Mouse (Mus musculus) intestine, embryonic 16.5 days (tissue): Measurements from ENCODE around the gene Pdzrn4. TPM values are rescaled to one million over a fixed set of nuclear protein-coding genes. Genes with fewer than 3 reads are reported as not detected.
"Not testable (repeated sequence)": the region's sequence is repeated elsewhere in the genome, so short reads cannot be mapped to it uniquely, and the experiment has no call there.

Source experiments
- ATAC-seq: fragments of 200-750 bp; cut with Nextera tagmentation; 2 replicates; pipeline ENCODE4 v1.8.0; 2017; ENCODE audit warnings: moderate TSS enrichment, moderate library complexity
- H3K27ac ChIP-seq: fragments of 300-500 bp; sonication (generic); 2 replicates; pipeline ENCODE4 v1.5.1; 2014; ENCODE audit warnings: mild to moderate bottlenecking, low read length
- H3K27me3 ChIP-seq: fragments of 300-500 bp; sonication (generic); replicated peaks from 2 replicates; pipeline ENCODE4 v1.6.1; 2014; ENCODE audit warnings: low read length, control low read depth, mixed read lengths; ENCODE audit not compliant: control insufficient read depth, insufficient read depth
- H3K36me3 ChIP-seq: fragments of 300-500 bp; sonication (generic); 2 replicates; pipeline ENCODE4 v1.6.1; 2014; ENCODE audit warnings: low read length, control low read depth; ENCODE audit not compliant: control insufficient read depth, insufficient read depth
- H3K4me1 ChIP-seq: fragments of 300-500 bp; sonication (generic); 2 replicates; pipeline ENCODE4 v1.6.1; 2014; ENCODE audit warnings: low read length, control low read depth, mixed read lengths; ENCODE audit not compliant: control insufficient read depth, insufficient read depth
- H3K4me2 ChIP-seq: fragments of 300-500 bp; sonication (generic); 2 replicates; pipeline ENCODE4 v1.6.1; 2014; ENCODE audit warnings: low read depth, low read length, control low read depth
- H3K4me3 ChIP-seq: fragments of 300-500 bp; sonication (generic); 2 replicates; pipeline ENCODE4 v1.5.1; 2014; ENCODE audit warnings: mild to moderate bottlenecking, low read length
- H3K9ac ChIP-seq: fragments of 300-500 bp; sonication (generic); 2 replicates; pipeline ENCODE4 v1.6.1; 2014; ENCODE audit warnings: low read depth, low read length
- H3K9me3 ChIP-seq: fragments of 300-500 bp; sonication (generic); 2 replicates; pipeline ENCODE4 v1.6.1; 2016; ENCODE audit warnings: low read length, control low read depth; ENCODE audit not compliant: control insufficient read depth
- WGBS: fragments of 180-500 bp; shearing (Covaris S2); extraction: QIAGEN DNeasy Blood & Tissue Kit; methylation state at CpG from one replicate; pipeline ENCODE4 v1.1.7; 2014; 5-methylcytosine and 5-hydroxymethylcytosine counted together
- polyA plus RNA-seq: library from polyadenylated mRNA; unstranded; fragments of >200 nt; fragmentation: Nextera tagmentation; extraction: Ambion mirVana; gene quantifications from 2 replicates; pipeline ENCODE4 v1.2.1, GENCODE M21; 2015

Pdzrn4 gene
- polyA plus RNA-seq, result 1.2 and 1.8 TPM in 2 replicates

GRCm38 (mm10) chr15:92396770-92397608 is at the start of gene Pdzrn4:
Gene Pdzrn4, plus strand, starts transcription at chr15:92396881.
- H3K9me3 ChIP-seq, result no peaks in the 10 kb centered on the region
- H3K9ac ChIP-seq, result peak within 1 kb of the TSS; percentile 60
- ATAC-seq, result peak; percentile 53
- no peak within 1 kb of the TSS for H3K27ac ChIP-seq
- H3K4me3 ChIP-seq, result peak within 1 kb of the TSS; percentile 54
- H3K27me3 ChIP-seq, result peaks cover 14% of the 10 kb centered on the region
- no peaks in the 10 kb centered on the region for H3K36me3 ChIP-seq
- H3K4me1 ChIP-seq, result peaks cover 6% of the 10 kb centered on the region; the same call in 1 of the 2 replicates
- peak within 1 kb of the TSS; percentile 78 for H3K4me2 ChIP-seq
- 1% methylated on average over 64 of the region's 65 CpGs for WGBS

GRCm38 (mm10) chr15:92347426-92347825 is 49.3 kb upstream of the Pdzrn4 start:
- Histone ChIP-seq H3K27ac (no peak overlapping the region), H3K36me3 (no peaks in the 10 kb centered on the region), H3K4me3 (no peak overlapping the region), H3K4me1 (no peaks in the 10 kb centered on the region), H3K4me2 (no peak overlapping the region), H3K27me3 (no peaks in the 10 kb centered on the region), H3K9me3 (no peaks in the 10 kb centered on the region), H3K9ac (no peak overlapping the region)
- ATAC-seq, result no peak
- 36% methylated on average over 4 of the region's 4 CpGs for WGBS

GRCm38 (mm10) chr15:92347902-92348301 is 48.8 kb upstream of the Pdzrn4 start:
- Histone ChIP-seq H3K36me3 (no peaks in the 10 kb centered on the region), H3K27me3 (no peaks in the 10 kb centered on the region), H3K4me1 (no peaks in the 10 kb centered on the region), H3K9me3 (no peaks in the 10 kb centered on the region), H3K27ac (no peak overlapping the region), H3K9ac (no peak overlapping the region), H3K4me3 (no peak overlapping the region), H3K4me2 (no peak overlapping the region)
- WGBS, result 28% methylated on average over 3 of the region's 3 CpGs
- ATAC-seq, result no peak

- not testable (repeated sequence) for H3K36me3 ChIP-seq, H3K27me3 ChIP-seq, H3K4me1 ChIP-seq, H3K9me3 ChIP-seq, ATAC-seq, H3K27ac ChIP-seq, H3K4me2 ChIP-seq, H3K9ac ChIP-seq, H3K4me3 ChIP-seq
Measured at GRCm38 (mm10) chr15:92348453-92348852, 48.2 kb upstream of the Pdzrn4 start.

GRCm38 (mm10) chr15:92364153-92364552 is 32.5 kb upstream of the Pdzrn4 start:
- Histone ChIP-seq H3K4me3 (no peak overlapping the region), H3K9me3 (no peaks in the 10 kb centered on the region), H3K27ac (no peak overlapping the region), H3K36me3 (no peaks in the 10 kb centered on the region), H3K4me2 (no peak overlapping the region), H3K27me3 (no peaks in the 10 kb centered on the region), H3K9ac (no peak overlapping the region), H3K4me1 (no peaks in the 10 kb centered on the region)
- 53% methylated on average over 6 of the region's 6 CpGs for WGBS
- ATAC-seq, result no peak

- Histone ChIP-seq H3K27ac (no peak overlapping the region), H3K4me2 (no peak overlapping the region), H3K9me3 (no peaks in the 10 kb centered on the region), H3K9ac (no peak overlapping the region), H3K4me1 (no peaks in the 10 kb centered on the region), H3K4me3 (no peak overlapping the region), H3K27me3 (no peaks in the 10 kb centered on the region), H3K36me3 (no peaks in the 10 kb centered on the region)
- no peak for ATAC-seq
Measured at GRCm38 (mm10) chr15:92364592-92364991, 32.1 kb upstream of the Pdzrn4 start.

GRCm38 (mm10) chr15:92394811-92395210 is 1.9 kb upstream of the Pdzrn4 start:
- no peak overlapping the region for H3K9ac ChIP-seq
- ATAC-seq, result no peak
- H3K27ac ChIP-seq, result no peak overlapping the region
- H3K4me1 ChIP-seq, result peaks cover 6% of the 10 kb centered on the region; the same call in 1 of the 2 replicates
- WGBS, result 83% methylated on average over 5 of the region's 5 CpGs
- H3K36me3 ChIP-seq, result no peaks in the 10 kb centered on the region
- no peaks in the 10 kb centered on the region for H3K9me3 ChIP-seq
- no peak overlapping the region for H3K4me3 ChIP-seq
- H3K4me2 ChIP-seq, result no peak overlapping the region
- peaks cover 14% of the 10 kb centered on the region for H3K27me3 ChIP-seq

GRCm38 (mm10) chr15:92398747-92399146 is 2.1 kb downstream of the Pdzrn4 start:
- H3K4me2 ChIP-seq, result no peak overlapping the region
- no peak overlapping the region for H3K9ac ChIP-seq

GRCm38 (mm10) chr15:92399278-92399677 is 2.6 kb downstream of the Pdzrn4 start:
- WGBS, result 55% methylated on average over 5 of the region's 5 CpGs
- ATAC-seq, result no peak
- Histone ChIP-seq H3K27me3 (peaks cover 14% of the 10 kb centered on the region), H3K4me2 (no peak overlapping the region), H3K36me3 (no peaks in the 10 kb centered on the region), H3K9ac (no peak overlapping the region), H3K9me3 (no peaks in the 10 kb centered on the region), H3K4me1 (peaks cover 6% of the 10 kb centered on the region; the same call in 1 of the 2 replicates), H3K27ac (no peak overlapping the region), H3K4me3 (no peak overlapping the region)

More at GRCm38 (mm10) chr15:92398747-92399146, 2.1 kb downstream of the Pdzrn4 start:
- 32% methylated on average over 2 of the region's 2 CpGs for WGBS
- H3K9me3 ChIP-seq, result no peaks in the 10 kb centered on the region
- no peak overlapping the region for H3K27ac ChIP-seq
- H3K36me3 ChIP-seq, result no peaks in the 10 kb centered on the region
- ATAC-seq, result no peak
- peaks cover 14% of the 10 kb centered on the region for H3K27me3 ChIP-seq
- H3K4me1 ChIP-seq, result peaks cover 6% of the 10 kb centered on the region; the same call in 1 of the 2 replicates
- H3K4me3 ChIP-seq, result no peak overlapping the region
